Mouse (Mus musculus): Measurements from ENCODE around the gene Gsta3. TPM values are rescaled to one million over a fixed set of nuclear protein-coding genes. Genes with fewer than 3 reads are reported as not detected.
"Not testable (repeated sequence)": the region's sequence is repeated elsewhere in the genome, so short reads cannot be mapped to it uniquely, and the experiment has no call there.

The Gsta3 gene
- polyA plus RNA-seq (2015; fragmentation: Nextera tagmentation; extraction: Ambion mirVana): 24.0 and 27.3 TPM in 2 replicates

DNA sequence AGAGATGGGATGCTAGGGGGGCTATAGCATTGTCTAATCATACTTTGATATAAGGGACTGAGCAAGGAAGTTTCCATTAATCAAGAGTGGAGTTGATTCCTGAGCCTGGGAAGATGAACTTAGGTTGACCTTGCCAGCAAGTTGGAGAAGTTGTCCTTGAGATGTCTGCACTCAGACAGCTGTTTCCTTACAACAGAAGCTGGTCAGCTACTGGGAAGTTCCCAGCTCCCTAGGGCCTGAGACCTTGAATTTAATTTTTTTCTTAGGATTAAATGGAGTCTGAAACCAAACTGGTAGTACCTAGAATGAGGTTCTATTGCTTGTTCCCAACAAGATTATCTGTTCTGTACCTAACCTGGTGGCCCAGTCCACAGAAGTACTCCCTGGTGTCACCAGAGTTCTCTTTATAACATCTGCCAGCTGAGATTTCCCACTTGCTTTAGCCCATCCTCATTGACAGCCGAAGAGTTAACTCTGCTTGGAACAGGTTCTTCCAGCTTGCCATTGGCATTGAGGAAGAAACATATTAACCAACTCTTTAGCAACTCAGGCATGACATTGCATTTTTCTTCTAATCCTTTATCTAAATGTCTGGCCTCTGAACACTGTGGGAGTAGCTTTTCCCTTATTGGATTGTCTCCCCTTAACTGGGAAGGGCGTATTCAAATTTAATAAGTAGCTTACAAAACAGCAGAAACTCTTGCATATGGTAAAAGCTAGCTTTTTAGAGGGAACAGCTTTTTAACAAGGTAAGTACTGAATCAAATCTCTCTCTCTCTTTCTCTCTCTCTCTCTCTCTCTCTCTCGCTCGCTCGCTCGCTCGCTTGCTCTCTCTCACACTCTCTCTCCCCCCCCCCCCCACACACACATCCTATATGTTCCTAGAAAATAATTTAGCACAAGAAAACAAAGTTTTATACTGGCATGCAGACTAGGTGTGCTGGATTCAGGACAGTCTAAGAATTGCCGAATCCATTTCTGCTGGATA, at the start of gene Gsta3:
Gene Gsta3 (plus strand): TSS at position 679 of the 988 bp plus-strand sequence.
- peak; percentile 60 for ATAC-seq (ENCODE audit: low read depth)
- Histone ChIP-seq H3K9me3 (replicated peaks) (no peaks in the 10 kb centered on the region), H3K9ac (no peak within 1 kb of the TSS), H3K4me2 (peak within 1 kb of the TSS; percentile 28), H3K36me3 (no peaks in the 10 kb centered on the region), H3K4me3 (replicated peaks) (0 out of 2 replicates have a peak within 1 kb of the TSS, but pooled peaks have one; percentile 0), H3K4me1 (replicated peaks) (peaks cover 7% of the 10 kb centered on the region; the same call in 1 of the 2 replicates), H3K27me3 (no peaks in the 10 kb centered on the region), H3K27ac (no peak within 1 kb of the TSS)
- WGBS (ENCODE audit: insufficient replicate concordance): 79% methylated on average over 8 of the region's 8 CpGs
- DNase-seq: no peak

DNA sequence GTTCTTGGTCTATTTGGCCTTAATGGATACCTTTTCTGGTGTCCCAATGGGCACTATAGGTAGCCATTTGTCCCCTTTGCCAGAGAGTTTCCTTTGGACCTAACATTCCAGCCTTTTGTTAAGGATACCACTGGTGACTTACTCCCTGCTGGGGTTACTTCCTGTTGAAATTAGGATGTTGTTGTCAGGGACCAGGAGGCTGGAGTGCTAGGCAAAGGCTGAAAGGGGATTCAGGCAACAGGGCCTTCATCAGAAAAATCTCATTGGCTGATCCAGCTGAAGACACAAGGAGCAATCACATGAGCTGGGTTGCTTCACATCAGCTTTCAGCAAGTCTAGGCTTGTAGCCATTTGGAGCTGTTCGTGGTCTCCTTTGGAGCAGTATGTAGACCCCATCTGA, 34.1 kb upstream of the Gsta3 start:
- Histone ChIP-seq H3K9ac (no peak overlapping the region), H3K27me3 (no peaks in the 10 kb centered on the region), H3K4me3 (replicated peaks) (no peak overlapping the region), H3K27ac (no peak overlapping the region), H3K9me3 (replicated peaks) (no peaks in the 10 kb centered on the region), H3K4me1 (replicated peaks) (no peaks in the 10 kb centered on the region), H3K4me2 (no peak overlapping the region), H3K36me3 (no peaks in the 10 kb centered on the region)
- ATAC-seq (ENCODE audit: low read depth) (no peak), DNase-seq (no peak)
- 59% methylated on average over 1 of the region's 1 CpGs for WGBS (ENCODE audit: insufficient replicate concordance)

DNA sequence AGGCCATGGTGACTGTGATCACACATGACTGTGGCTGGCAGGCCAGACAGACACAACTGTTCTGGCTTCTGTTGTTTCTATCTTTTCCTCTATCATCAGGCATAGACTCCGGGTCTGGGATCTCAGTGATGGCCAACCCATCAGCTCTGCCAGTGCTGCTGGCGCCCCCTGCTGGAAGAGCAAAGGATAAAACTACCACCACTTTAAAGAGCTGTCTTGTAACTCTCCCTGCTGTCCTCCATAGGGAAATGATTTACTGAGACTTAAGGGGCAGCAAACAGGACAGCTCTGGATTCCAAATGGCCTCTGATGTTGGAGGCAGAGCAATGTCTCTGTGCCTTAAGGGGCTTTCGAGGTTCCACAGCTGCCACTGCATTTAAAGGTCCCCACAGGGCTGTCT, 26.9 kb upstream of the Gsta3 start:
- not testable (repeated sequence) for H3K4me3 ChIP-seq (replicated peaks); DNase-seq; H3K27ac ChIP-seq; H3K27me3 ChIP-seq; H3K4me2 ChIP-seq; H3K9ac ChIP-seq; H3K36me3 ChIP-seq; H3K4me1 ChIP-seq (replicated peaks); H3K9me3 ChIP-seq (replicated peaks)
- ATAC-seq (ENCODE audit: low read depth): peak; percentile 26; the same call in 1 of the 2 replicates
- 6% methylated on average over 3 of the region's 3 CpGs for WGBS (ENCODE audit: insufficient replicate concordance)

DNA sequence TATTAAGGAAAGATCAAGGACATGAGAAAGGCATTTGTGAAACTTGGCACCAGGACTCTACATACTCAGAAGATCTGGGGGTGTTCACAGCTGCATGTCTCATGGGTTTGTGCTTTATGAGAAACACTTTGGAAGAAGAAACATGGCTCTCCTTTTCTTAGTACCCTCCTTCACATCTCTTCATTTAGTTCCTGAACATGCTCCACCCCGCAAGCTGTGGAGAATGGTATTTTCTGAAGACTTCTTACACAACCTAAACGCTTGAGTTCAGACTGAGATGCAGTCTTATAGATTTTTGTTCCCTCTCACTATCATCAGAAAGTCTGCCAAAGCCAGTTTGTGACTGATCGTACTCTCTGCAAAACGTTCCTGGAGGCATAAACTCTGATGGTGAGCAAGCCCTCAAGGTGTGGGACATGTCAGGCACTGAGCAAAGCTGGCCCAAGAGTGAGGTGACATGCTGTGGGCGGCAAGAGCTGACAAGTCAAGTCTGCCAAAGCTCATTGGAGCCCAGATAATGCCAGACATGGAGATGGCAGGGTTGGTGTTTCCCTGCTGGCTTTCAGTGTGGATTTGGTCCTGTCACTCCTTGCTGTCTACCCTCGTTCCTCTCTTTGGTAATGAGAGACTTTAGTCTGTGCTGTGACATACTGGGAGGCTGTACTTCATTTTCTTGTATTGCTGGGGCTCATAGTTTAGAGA, 26.2 kb upstream of the Gsta3 start:
- DNase-seq; H3K4me2 ChIP-seq; ATAC-seq (ENCODE audit: low read depth); H3K27ac ChIP-seq; H3K4me3 ChIP-seq (replicated peaks); H3K4me1 ChIP-seq (replicated peaks); H3K27me3 ChIP-seq; H3K9ac ChIP-seq; H3K9me3 ChIP-seq (replicated peaks); H3K36me3 ChIP-seq: not testable (repeated sequence)
- 48% methylated on average over 6 of the region's 6 CpGs for WGBS (ENCODE audit: insufficient replicate concordance)

DNA sequence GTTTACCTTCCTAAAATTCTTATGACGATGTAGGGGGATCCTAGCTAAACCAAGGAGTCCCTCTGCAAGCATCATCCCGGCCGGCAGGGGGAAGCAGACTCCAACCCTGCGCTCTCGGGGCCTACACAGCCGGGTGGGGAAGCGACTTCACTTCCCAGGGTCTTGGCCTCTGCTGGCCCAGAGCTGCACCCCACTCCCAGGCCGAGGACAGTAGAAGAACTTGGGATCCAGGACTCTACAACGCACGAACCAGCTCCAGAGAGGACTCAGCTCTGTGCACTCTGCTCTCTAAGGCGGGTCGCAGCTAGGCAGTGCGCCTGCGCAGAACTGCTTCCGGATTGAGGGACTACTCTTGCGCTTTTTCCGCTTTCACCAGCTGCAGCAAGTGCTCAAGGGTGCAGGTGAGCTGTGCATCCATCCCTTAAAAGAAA, 21.9 kb upstream of the Gsta3 start, which contains the start of gene Tmem14a:
Gene Tmem14a (plus strand): TSS at position 87 of the 431 bp plus-strand sequence.
- ATAC-seq (ENCODE audit: low read depth) (peak; percentile 87), DNase-seq (peak; percentile 74)
- Histone ChIP-seq H3K4me2 (peak within 1 kb of the TSS; percentile 69), H3K4me1 (replicated peaks) (peaks cover 14% of the 10 kb centered on the region), H3K27ac (no peak within 1 kb of the TSS), H3K36me3 (no peaks in the 10 kb centered on the region), H3K27me3 (no peaks in the 10 kb centered on the region), H3K9ac (peak within 1 kb of the TSS; percentile 76), H3K4me3 (replicated peaks) (peak within 1 kb of the TSS; percentile 68), H3K9me3 (replicated peaks) (no peaks in the 10 kb centered on the region)
- 0% methylated on average over 17 of the region's 17 CpGs for WGBS (ENCODE audit: insufficient replicate concordance)

DNA sequence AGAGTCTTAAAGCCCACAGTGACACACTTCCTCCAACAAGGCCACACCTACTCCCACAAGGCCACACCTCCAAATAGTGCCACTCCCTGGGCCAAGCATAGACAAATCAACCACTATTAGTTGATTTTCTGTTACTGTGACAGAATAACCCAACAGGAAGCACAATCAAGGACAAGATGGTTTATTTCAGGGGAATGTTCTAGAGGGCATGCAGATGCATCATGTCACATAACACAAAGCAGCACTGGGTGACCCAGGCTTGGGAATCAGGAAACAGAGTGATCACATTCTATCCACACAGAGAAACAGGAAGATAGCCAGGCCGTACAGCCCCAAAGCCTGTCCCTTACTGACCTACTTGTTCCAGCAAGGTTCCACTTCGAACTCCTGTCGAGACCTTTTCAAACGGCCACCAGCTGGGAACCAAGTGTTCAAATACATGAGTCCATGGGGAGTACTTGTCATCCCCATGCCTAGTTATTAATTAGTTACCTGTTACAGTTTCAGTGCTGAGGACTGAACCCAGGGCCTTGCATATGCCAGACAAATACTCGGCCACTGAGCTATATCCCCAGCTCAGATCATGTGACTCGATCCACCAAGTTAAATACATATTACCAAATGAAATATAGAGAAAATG, 12.5 kb upstream of the Gsta3 start:
- Histone ChIP-seq H3K27me3 (no peaks in the 10 kb centered on the region), H3K9me3 (replicated peaks) (no peaks in the 10 kb centered on the region), H3K36me3 (no peaks in the 10 kb centered on the region), H3K4me3 (replicated peaks) (no peak overlapping the region), H3K4me2 (no peak overlapping the region), H3K27ac (no peak overlapping the region), H3K9ac (no peak overlapping the region), H3K4me1 (replicated peaks) (no peaks in the 10 kb centered on the region)
- ATAC-seq (ENCODE audit: low read depth) (no peak), DNase-seq (no peak)
- WGBS (ENCODE audit: insufficient replicate concordance): 76% methylated on average over 6 of the region's 6 CpGs

DNA sequence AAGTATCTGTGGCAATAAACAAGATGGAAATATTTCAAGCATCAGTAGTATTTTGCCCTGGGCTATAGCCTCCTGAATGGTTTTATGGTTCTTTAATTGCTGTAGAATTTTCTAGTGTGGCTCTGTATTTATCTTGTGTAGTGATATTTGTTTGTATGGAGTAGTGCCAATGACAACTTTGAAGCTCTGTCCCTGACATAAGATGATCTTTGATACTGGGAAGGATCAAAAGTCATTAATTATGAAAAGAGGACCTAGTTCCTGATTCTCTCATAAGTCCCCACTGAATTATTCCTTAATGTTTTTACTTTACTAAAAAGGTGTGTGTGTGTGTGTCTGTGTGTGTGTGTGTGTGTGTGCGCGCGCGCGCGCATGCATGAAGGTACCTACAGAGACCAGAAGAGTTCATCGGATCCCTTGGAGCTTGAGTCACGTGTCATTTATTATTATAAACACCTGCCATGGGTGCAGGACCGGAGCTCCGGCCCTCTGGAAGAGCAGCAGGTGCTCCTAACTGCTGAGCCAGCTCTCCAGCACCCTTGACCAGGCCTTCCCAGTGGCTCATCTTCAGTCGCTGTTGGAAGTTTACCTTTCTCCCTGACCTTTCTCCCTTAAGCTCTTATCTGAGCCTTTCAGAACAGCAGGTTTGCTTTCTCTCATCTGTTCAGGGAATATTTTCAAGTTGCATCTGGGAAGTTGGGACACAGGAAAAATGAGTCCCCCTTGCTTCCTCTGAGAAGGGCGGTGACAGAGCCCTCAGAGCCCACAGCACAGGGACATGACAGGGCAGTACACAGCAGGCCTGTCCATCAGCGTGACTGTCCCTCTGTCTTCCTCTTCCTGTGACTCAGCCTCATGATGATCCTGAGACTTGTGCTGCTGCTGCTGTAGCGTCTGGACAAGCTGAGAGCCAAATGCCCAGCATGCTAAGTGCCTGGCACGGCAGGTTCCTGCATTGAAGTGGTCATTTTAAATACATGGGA, 11.4 kb upstream of the Gsta3 start:
- not testable (repeated sequence) for H3K27me3 ChIP-seq; H3K27ac ChIP-seq; H3K9me3 ChIP-seq (replicated peaks); H3K4me1 ChIP-seq (replicated peaks); H3K36me3 ChIP-seq; H3K4me2 ChIP-seq; H3K9ac ChIP-seq; DNase-seq; ATAC-seq (ENCODE audit: low read depth); H3K4me3 ChIP-seq (replicated peaks)
- 76% methylated on average over 15 of the region's 15 CpGs for WGBS (ENCODE audit: insufficient replicate concordance)

DNA sequence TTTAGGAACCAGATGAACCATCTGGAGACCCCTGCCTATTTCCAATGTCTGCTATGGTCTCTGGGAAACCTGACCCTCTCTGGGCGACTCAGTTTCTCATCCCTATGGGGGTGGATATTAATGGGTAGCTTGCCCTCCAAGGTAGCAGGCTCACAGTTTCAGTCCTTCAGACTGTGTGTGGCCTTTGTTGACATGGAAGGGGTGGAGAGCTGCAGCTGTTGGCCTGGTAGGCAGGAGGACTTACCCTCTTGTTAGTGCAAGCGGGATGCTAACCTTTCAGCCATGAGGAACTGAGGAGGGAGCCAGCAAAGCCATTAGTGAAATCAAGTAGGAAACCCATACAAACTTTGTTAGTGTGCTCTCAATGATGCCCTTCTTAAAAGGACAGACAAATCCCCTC, 10.0 kb upstream of the Gsta3 start:
- Histone ChIP-seq H3K4me2 (no peak overlapping the region), H3K9me3 (replicated peaks) (no peaks in the 10 kb centered on the region), H3K36me3 (no peaks in the 10 kb centered on the region), H3K9ac (no peak overlapping the region), H3K4me1 (replicated peaks) (no peaks in the 10 kb centered on the region), H3K4me3 (replicated peaks) (no peak overlapping the region), H3K27me3 (no peaks in the 10 kb centered on the region), H3K27ac (no peak overlapping the region)
- DNase-seq (no peak), ATAC-seq (ENCODE audit: low read depth) (no peak)
- WGBS (ENCODE audit: insufficient replicate concordance): 59% methylated on average over 2 of the region's 2 CpGs

DNA sequence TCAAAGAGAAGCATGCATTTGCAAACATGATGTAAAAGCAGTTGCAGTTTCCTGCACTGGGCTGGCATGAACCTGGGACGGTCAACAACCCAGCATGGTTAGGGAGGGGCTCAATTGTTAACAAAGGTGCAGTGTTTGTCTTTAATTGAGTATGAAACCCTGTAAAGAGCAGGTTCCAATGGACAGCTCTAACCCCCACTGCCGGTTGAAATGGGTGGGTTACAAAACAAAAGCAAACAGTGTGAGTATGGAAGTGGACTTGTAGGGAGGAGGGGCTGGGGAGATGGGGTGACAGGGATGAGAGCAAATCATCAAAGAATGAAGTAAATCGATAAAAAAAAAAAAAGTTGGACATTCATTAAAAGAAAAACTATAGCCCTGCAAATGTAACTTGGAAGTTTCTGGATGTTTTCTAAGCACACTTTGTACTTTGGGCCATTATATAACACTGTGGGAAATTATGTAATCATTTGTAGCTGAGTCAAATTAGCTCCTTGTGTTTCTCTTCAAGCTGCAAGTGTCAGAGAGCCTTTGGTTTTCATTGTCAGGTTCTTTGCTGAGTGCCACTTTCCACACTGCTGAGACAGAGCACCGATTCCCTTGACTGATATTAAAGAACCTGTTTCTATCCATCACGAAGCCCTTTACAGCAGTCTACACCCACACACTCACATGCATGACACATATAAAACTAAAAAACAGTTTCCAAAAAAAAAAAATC, 8.5 kb upstream of the Gsta3 start:
- no peak for DNase-seq

DNA sequence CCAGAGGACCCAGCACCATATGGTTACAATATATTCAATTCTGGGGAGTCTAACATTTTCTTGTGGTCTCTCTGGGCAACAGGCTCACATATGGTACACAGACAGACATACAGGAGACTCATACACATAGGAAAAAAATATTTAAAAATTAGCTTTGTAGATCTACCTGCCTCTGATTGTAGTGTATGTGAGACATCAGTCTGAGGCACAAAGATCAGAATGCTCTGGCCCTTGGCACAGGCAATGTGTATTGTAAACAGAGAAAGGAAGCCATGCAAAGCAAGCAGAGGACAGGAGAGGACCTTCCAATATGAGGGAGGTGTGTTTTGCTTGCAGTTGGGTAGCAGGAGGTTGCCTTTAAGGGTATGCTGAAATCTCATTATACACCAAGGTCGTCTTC, 7.9 kb upstream of the Gsta3 start:
- Histone ChIP-seq H3K4me2 (no peak overlapping the region), H3K9me3 (replicated peaks) (no peaks in the 10 kb centered on the region), H3K4me1 (replicated peaks) (no peaks in the 10 kb centered on the region), H3K9ac (no peak overlapping the region), H3K27me3 (no peaks in the 10 kb centered on the region), H3K36me3 (no peaks in the 10 kb centered on the region), H3K27ac (no peak overlapping the region), H3K4me3 (replicated peaks) (no peak overlapping the region)
- ATAC-seq (ENCODE audit: low read depth): no peak
- DNase-seq: no peak
- WGBS (ENCODE audit: insufficient replicate concordance): 52% methylated on average over 1 of the region's 1 CpGs

More for the DNA sequence above, 8.5 kb upstream of the Gsta3 start:
- 0 out of 2 replicates have a peak overlapping the region, but pooled peaks have one; percentile 24 for H3K27ac ChIP-seq
- no peaks in the 10 kb centered on the region for H3K9me3 ChIP-seq (replicated peaks)
- no peaks in the 10 kb centered on the region for H3K4me1 ChIP-seq (replicated peaks)
- no peak overlapping the region for H3K9ac ChIP-seq
- H3K36me3 ChIP-seq: no peaks in the 10 kb centered on the region
- no peaks in the 10 kb centered on the region for H3K27me3 ChIP-seq
- WGBS (ENCODE audit: insufficient replicate concordance): 60% methylated on average over 5 of the region's 5 CpGs
- no peak overlapping the region for H3K4me2 ChIP-seq
- H3K4me3 ChIP-seq (replicated peaks): no peak overlapping the region
- ATAC-seq (ENCODE audit: low read depth): peak; percentile 73
